Mouse (Mus musculus): ENCODE measurements around the gene Ncor2.

Ncor2 gene

GRCm38 (mm10) chr5:125148686-125149085 lies 30.3 kb downstream of the Ncor2 start:
- peak in 1 of 2 experiments; percentile 69 for DNase-seq (ENCODE audit: low spot score in 2 of 2)

- no peak for DNase-seq (ENCODE audit: low spot score in 2 of 2)
Measured at GRCm38 (mm10) chr5:125148173-125148572, 30.8 kb downstream of the Ncor2 start.

GRCm38 (mm10) chr5:125147124-125147523 lies 31.9 kb downstream of the Ncor2 start:
- DNase-seq (ENCODE audit: low spot score in 2 of 2): no peak

GRCm38 (mm10) chr5:125143114-125143872 lies 35.7 kb downstream of the Ncor2 start:
- no peak for DNase-seq (ENCODE audit: low spot score in 2 of 2)

- DNase-seq (ENCODE audit: low spot score in 2 of 2): no peak
Measured at GRCm38 (mm10) chr5:125141916-125142315, 37.1 kb downstream of the Ncor2 start.

GRCm38 (mm10) chr5:125141525-125141880 lies 37.5 kb downstream of the Ncor2 start:
- no peak for DNase-seq (ENCODE audit: low spot score in 2 of 2)

- peak; percentile 99 to 100 for DNase-seq (ENCODE audit: low spot score in 2 of 2)
Measured at GRCm38 (mm10) chr5:125140832-125141524, 38.0 kb downstream of the Ncor2 start.

- peak; percentile 90 to 92 for DNase-seq (ENCODE audit: low spot score in 2 of 2)
Measured at GRCm38 (mm10) chr5:125140151-125140699, 38.8 kb downstream of the Ncor2 start.

- DNase-seq (ENCODE audit: low spot score in 2 of 2): no peak
Measured at GRCm38 (mm10) chr5:125139669-125140068, 39.4 kb downstream of the Ncor2 start.

GRCm38 (mm10) chr5:125138841-125139430 lies 40.1 kb downstream of the Ncor2 start:
- no peak for DNase-seq (ENCODE audit: low spot score in 2 of 2)

- no peak for DNase-seq (ENCODE audit: low spot score in 2 of 2)
Measured at GRCm38 (mm10) chr5:125137672-125138285, 41.2 kb downstream of the Ncor2 start.

GRCm38 (mm10) chr5:125136996-125137671 lies 41.9 kb downstream of the Ncor2 start:
- DNase-seq (ENCODE audit: low spot score in 2 of 2): no peak

- no peak for DNase-seq (ENCODE audit: low spot score in 2 of 2)
Measured at GRCm38 (mm10) chr5:125136296-125136995, 42.6 kb downstream of the Ncor2 start.

- peak; percentile 83 to 88 for DNase-seq (ENCODE audit: low spot score in 2 of 2)
Measured at GRCm38 (mm10) chr5:125134795-125135468, 44.1 kb downstream of the Ncor2 start.

GRCm38 (mm10) chr5:125134391-125134790 lies 44.6 kb downstream of the Ncor2 start:
- DNase-seq (ENCODE audit: low spot score in 2 of 2): no peak

- peak in 1 of 2 experiments; percentile 77 for DNase-seq (ENCODE audit: low spot score in 2 of 2)
Measured at GRCm38 (mm10) chr5:125133651-125134050, 45.4 kb downstream of the Ncor2 start.

- no peak for DNase-seq (ENCODE audit: low spot score in 2 of 2)
Measured at GRCm38 (mm10) chr5:125132566-125133260, 46.3 kb downstream of the Ncor2 start.

GRCm38 (mm10) chr5:125132069-125132468 lies 47.0 kb downstream of the Ncor2 start:
- no peak for DNase-seq (ENCODE audit: low spot score in 2 of 2)

GRCm38 (mm10) chr5:125130406-125130805 lies 48.6 kb downstream of the Ncor2 start:
- no peak for DNase-seq (ENCODE audit: low spot score in 2 of 2)

GRCm38 (mm10) chr5:125128939-125129385 lies 50.1 kb downstream of the Ncor2 start:
- DNase-seq (ENCODE audit: low spot score in 2 of 2): peak; percentile 73 to 80

Measured in right cerebral cortex, postnatal 10 days (tissue).